Mouse (Mus musculus) liver, adult 2 months (tissue): ENCODE results near the gene Sbk1.

ENCODE experiments used
- CTCF ChIP-seq: fragments of 200-500 bp; IDR thresholded peaks from 2 replicates; pipeline ENCODE4 v1.5.1; 2011; ENCODE audit warnings: low read depth, low read length, control low read depth
- POLR2A ChIP-seq: fragments of 200-500 bp; IDR thresholded peaks from 2 replicates; pipeline ENCODE4 v1.6.1; 2011; ENCODE audit warnings: low read length, control low read depth; ENCODE audit not compliant: insufficient read depth; ENCODE audit errors: extremely low read depth

- TF ChIP-seq POLR2A (no peak), CTCF (no peak)
Measured at GRCm38 (mm10) chr7:126249146-126249545, 23.3 kb upstream of the Sbk1 start.
